Mouse (Mus musculus): ENCODE results near the gene Npnt. TPM values are rescaled to one million over a fixed set of nuclear protein-coding genes. Genes with fewer than 3 reads are reported as not detected.

The Npnt gene
- polyA plus RNA-seq, 1 experiment: 22.5 TPM

- Histone ChIP-seq H3K4me1 (ENCODE audit: control insufficient read depth, insufficient read depth, low read length) (no peaks in the 10 kb centered on the region), H3K27ac (ENCODE audit: insufficient read depth, low read length) (no peak overlapping the region), H3K4me3 (ENCODE audit: insufficient read depth, low read length) (no peak overlapping the region)
- TF ChIP-seq CTCF (IDR thresholded peaks at IDR 0.05; ENCODE audit: extremely low read depth, insufficient read depth, low read length) (no peak), POLR2A (IDR thresholded peaks at IDR 0.05; ENCODE audit: extremely low read depth, insufficient read depth, low read length) (no peak)
Measured at GRCm38 (mm10) chr3:132902921-132903320, 47.2 kb downstream of the Npnt start.

GRCm38 (mm10) chr3:132902206-132902605, 47.9 kb downstream of the Npnt start:
- TF ChIP-seq POLR2A (IDR thresholded peaks at IDR 0.05; ENCODE audit: extremely low read depth, insufficient read depth, low read length) (no peak), CTCF (IDR thresholded peaks at IDR 0.05; ENCODE audit: extremely low read depth, insufficient read depth, low read length) (no peak)
- Histone ChIP-seq H3K27ac (ENCODE audit: insufficient read depth, low read length) (no peak overlapping the region), H3K4me1 (ENCODE audit: control insufficient read depth, insufficient read depth, low read length) (no peaks in the 10 kb centered on the region), H3K4me3 (ENCODE audit: insufficient read depth, low read length) (no peak overlapping the region)

- no peaks in the 10 kb centered on the region for H3K4me1 ChIP-seq (ENCODE audit: control insufficient read depth, insufficient read depth, low read length)
- TF ChIP-seq CTCF (IDR thresholded peaks at IDR 0.05; ENCODE audit: extremely low read depth, insufficient read depth, low read length) (no peak), POLR2A (IDR thresholded peaks at IDR 0.05; ENCODE audit: extremely low read depth, insufficient read depth, low read length) (no peak)
- no peak overlapping the region for H3K4me3 ChIP-seq (ENCODE audit: insufficient read depth, low read length)
- no peak overlapping the region for H3K27ac ChIP-seq (ENCODE audit: insufficient read depth, low read length)
Measured at GRCm38 (mm10) chr3:132897891-132898290, 52.2 kb downstream of the Npnt start.

- TF ChIP-seq CTCF (IDR thresholded peaks at IDR 0.05; ENCODE audit: extremely low read depth, insufficient read depth, low read length): no peak
- no peak for TF ChIP-seq POLR2A (IDR thresholded peaks at IDR 0.05; ENCODE audit: extremely low read depth, insufficient read depth, low read length)
- no peaks in the 10 kb centered on the region for H3K4me1 ChIP-seq (ENCODE audit: control insufficient read depth, insufficient read depth, low read length)
- no peak overlapping the region for H3K4me3 ChIP-seq (ENCODE audit: insufficient read depth, low read length)
- no peak overlapping the region for H3K27ac ChIP-seq (ENCODE audit: insufficient read depth, low read length)
Measured at GRCm38 (mm10) chr3:132897390-132897789, 52.7 kb downstream of the Npnt start.

- H3K27ac ChIP-seq (ENCODE audit: insufficient read depth, low read length): no peak overlapping the region
- H3K4me1 ChIP-seq (ENCODE audit: control insufficient read depth, insufficient read depth, low read length): no peaks in the 10 kb centered on the region
- H3K4me3 ChIP-seq (ENCODE audit: insufficient read depth, low read length): no peak overlapping the region
- TF ChIP-seq CTCF (IDR thresholded peaks at IDR 0.05; ENCODE audit: extremely low read depth, insufficient read depth, low read length): no peak
- no peak for TF ChIP-seq POLR2A (IDR thresholded peaks at IDR 0.05; ENCODE audit: extremely low read depth, insufficient read depth, low read length)
Measured at GRCm38 (mm10) chr3:132894086-132894485, 56.0 kb downstream of the Npnt start.

- H3K4me3 ChIP-seq (ENCODE audit: insufficient read depth, low read length): no peak overlapping the region
- TF ChIP-seq CTCF (IDR thresholded peaks at IDR 0.05; ENCODE audit: extremely low read depth, insufficient read depth, low read length): no peak
- TF ChIP-seq POLR2A (IDR thresholded peaks at IDR 0.05; ENCODE audit: extremely low read depth, insufficient read depth, low read length): no peak
- no peak overlapping the region for H3K27ac ChIP-seq (ENCODE audit: insufficient read depth, low read length)
- H3K4me1 ChIP-seq (ENCODE audit: control insufficient read depth, insufficient read depth, low read length): no peaks in the 10 kb centered on the region
Measured at GRCm38 (mm10) chr3:132893676-132894075, 56.4 kb downstream of the Npnt start.

GRCm38 (mm10) chr3:132893044-132893443, 57.0 kb downstream of the Npnt start:
- no peak overlapping the region for H3K27ac ChIP-seq (ENCODE audit: insufficient read depth, low read length)
- no peak overlapping the region for H3K4me3 ChIP-seq (ENCODE audit: insufficient read depth, low read length)
- H3K4me1 ChIP-seq (ENCODE audit: control insufficient read depth, insufficient read depth, low read length): no peaks in the 10 kb centered on the region
- TF ChIP-seq CTCF (IDR thresholded peaks at IDR 0.05; ENCODE audit: extremely low read depth, insufficient read depth, low read length) (no peak), POLR2A (IDR thresholded peaks at IDR 0.05; ENCODE audit: extremely low read depth, insufficient read depth, low read length) (no peak)

- no peak overlapping the region for H3K4me3 ChIP-seq (ENCODE audit: insufficient read depth, low read length)
- no peaks in the 10 kb centered on the region for H3K4me1 ChIP-seq (ENCODE audit: control insufficient read depth, insufficient read depth, low read length)
- TF ChIP-seq POLR2A (IDR thresholded peaks at IDR 0.05; ENCODE audit: extremely low read depth, insufficient read depth, low read length): no peak
- no peak for TF ChIP-seq CTCF (IDR thresholded peaks at IDR 0.05; ENCODE audit: extremely low read depth, insufficient read depth, low read length)
- H3K27ac ChIP-seq (ENCODE audit: insufficient read depth, low read length): no peak overlapping the region
Measured at GRCm38 (mm10) chr3:132892481-132892880, 57.6 kb downstream of the Npnt start.

- Histone ChIP-seq H3K27ac (ENCODE audit: insufficient read depth, low read length) (no peak overlapping the region), H3K4me1 (ENCODE audit: control insufficient read depth, insufficient read depth, low read length) (no peaks in the 10 kb centered on the region), H3K4me3 (ENCODE audit: insufficient read depth, low read length) (no peak overlapping the region)
- TF ChIP-seq CTCF (IDR thresholded peaks at IDR 0.05; ENCODE audit: extremely low read depth, insufficient read depth, low read length): no peak
- no peak for TF ChIP-seq POLR2A (IDR thresholded peaks at IDR 0.05; ENCODE audit: extremely low read depth, insufficient read depth, low read length)
Measured at GRCm38 (mm10) chr3:132887074-132887848, 62.8 kb downstream of the Npnt start.

- no peak for TF ChIP-seq CTCF (IDR thresholded peaks at IDR 0.05; ENCODE audit: extremely low read depth, insufficient read depth, low read length)
- no peak for TF ChIP-seq POLR2A (IDR thresholded peaks at IDR 0.05; ENCODE audit: extremely low read depth, insufficient read depth, low read length)
- Histone ChIP-seq H3K27ac (ENCODE audit: insufficient read depth, low read length) (no peak overlapping the region), H3K4me1 (ENCODE audit: control insufficient read depth, insufficient read depth, low read length) (no peaks in the 10 kb centered on the region), H3K4me3 (ENCODE audit: insufficient read depth, low read length) (no peak overlapping the region)
Measured at GRCm38 (mm10) chr3:132886419-132887050, 63.6 kb downstream of the Npnt start.

Measured in cortical plate, adult 2 months (tissue).